Mouse (Mus musculus) ES-E14 (cell line): ENCODE results near the gene Disp1.

ENCODE experiments used
- HCFC1 ChIP-seq: IDR thresholded peaks from 2 replicates; pipeline ENCODE4 v1.6.1; 2012; ENCODE audit warnings: low read length, inconsistent platforms, borderline replicate concordance; ENCODE audit not compliant: insufficient read depth
- ZC3H11A ChIP-seq: IDR thresholded peaks from 2 replicates; pipeline ENCODE4 v1.6.1; 2012; ENCODE audit warnings: low read depth, mild to moderate bottlenecking, inconsistent platforms, low read length, borderline replicate concordance

DNA sequence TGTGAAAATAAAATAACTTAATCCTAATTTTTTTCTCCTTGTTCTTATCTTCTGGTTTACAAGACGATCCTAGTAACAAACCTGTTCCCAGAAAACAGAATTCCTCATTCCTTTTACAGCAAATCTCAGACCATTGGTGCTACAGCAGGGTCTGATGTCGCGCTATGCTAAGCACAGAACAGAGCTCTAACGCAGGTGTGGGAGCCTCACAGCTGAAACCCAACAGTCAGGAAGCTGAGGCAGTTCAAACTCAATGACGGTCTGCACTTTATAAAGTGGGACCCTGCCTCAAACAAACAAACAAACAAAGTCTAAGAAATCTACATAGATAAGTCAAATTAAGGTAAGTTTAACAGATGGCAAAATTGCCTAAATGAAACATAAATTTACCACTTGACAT, 20.4 kb downstream of the Disp1 start:
- TF ChIP-seq ZC3H11A (no peak), HCFC1 (no peak)
